Mouse (Mus musculus): Measurements from ENCODE around the gene Snx3. TPM values are rescaled to one million over a fixed set of nuclear protein-coding genes. Genes with fewer than 3 reads are reported as not detected.

Snx3 gene
- 286 and 292 TPM in 2 replicates for polyA plus RNA-seq (2014; fragmentation: Nextera tagmentation; extraction: Ambion mirVana)

- Histone ChIP-seq H3K27ac (ENCODE audit: low read depth, low read length) (peak within 1 kb of the TSS; percentile 98), H3K9me3 (ENCODE audit: control insufficient read depth, low read length) (no peaks in the 10 kb centered on the region), H3K27me3 (ENCODE audit: control insufficient read depth, insufficient read depth, low read length) (no peaks in the 10 kb centered on the region), H3K4me1 (ENCODE audit: control insufficient read depth, insufficient read depth, low read length) (0 out of 2 replicates have a peak, but pooled peaks cover 3% of the 10 kb centered on the region), H3K36me3 (ENCODE audit: control insufficient read depth, insufficient read depth, low read length) (no peaks in the 10 kb centered on the region), H3K4me2 (ENCODE audit: low read depth, low read length) (peak within 1 kb of the TSS; percentile 67), H3K9ac (replicated peaks; ENCODE audit: low read depth, low read length) (peak within 1 kb of the TSS; percentile 97), H3K4me3 (ENCODE audit: low read depth, low read length) (peak within 1 kb of the TSS; percentile 96)
- WGBS, result under 1% methylated on average over 55 of the region's 68 CpGs
- peak; percentile 95 for ATAC-seq (ENCODE audit: low read depth)
Measured at GRCm38 (mm10) chr10:42501775-42502348, at the start of gene Snx3. Snx3 (plus strand) TSS chr10:42502030.

- no peaks in the 10 kb centered on the region for H3K4me1 ChIP-seq (ENCODE audit: control insufficient read depth, insufficient read depth, low read length)
- H3K9me3 ChIP-seq (ENCODE audit: control insufficient read depth, low read length), result peaks cover 5% of the 10 kb centered on the region; the same call in 1 of the 2 replicates
- H3K27me3 ChIP-seq (ENCODE audit: control insufficient read depth, insufficient read depth, low read length), result no peaks in the 10 kb centered on the region
- no peak overlapping the region for H3K9ac ChIP-seq (replicated peaks; ENCODE audit: low read depth, low read length)
- H3K27ac ChIP-seq (ENCODE audit: low read depth, low read length), result no peak overlapping the region
- no peaks in the 10 kb centered on the region for H3K36me3 ChIP-seq (ENCODE audit: control insufficient read depth, insufficient read depth, low read length)
- WGBS, result 78% methylated on average over 11 of the region's 11 CpGs
- H3K4me2 ChIP-seq (ENCODE audit: low read depth, low read length), result no peak overlapping the region
- ATAC-seq (ENCODE audit: low read depth), result no peak
- H3K4me3 ChIP-seq (ENCODE audit: low read depth, low read length), result no peak overlapping the region
Measured at GRCm38 (mm10) chr10:42454266-42454665, 47.6 kb upstream of the Snx3 start.

GRCm38 (mm10) chr10:42454690-42455089 lies 47.1 kb upstream of the Snx3 start:
- Histone ChIP-seq H3K4me2 (ENCODE audit: low read depth, low read length) (no peak overlapping the region), H3K4me1 (ENCODE audit: control insufficient read depth, insufficient read depth, low read length) (no peaks in the 10 kb centered on the region), H3K9ac (replicated peaks; ENCODE audit: low read depth, low read length) (no peak overlapping the region), H3K9me3 (ENCODE audit: control insufficient read depth, low read length) (peaks cover 6% of the 10 kb centered on the region; the same call in 1 of the 2 replicates), H3K27ac (ENCODE audit: low read depth, low read length) (no peak overlapping the region), H3K4me3 (ENCODE audit: low read depth, low read length) (no peak overlapping the region), H3K27me3 (ENCODE audit: control insufficient read depth, insufficient read depth, low read length) (no peaks in the 10 kb centered on the region), H3K36me3 (ENCODE audit: control insufficient read depth, insufficient read depth, low read length) (no peaks in the 10 kb centered on the region)
- WGBS, result 89% methylated on average over 6 of the region's 6 CpGs
- no peak for ATAC-seq (ENCODE audit: low read depth)

GRCm38 (mm10) chr10:42455981-42456380 lies 45.8 kb upstream of the Snx3 start:
- H3K4me2 ChIP-seq (ENCODE audit: low read depth, low read length), result no peak overlapping the region
- H3K9ac ChIP-seq (replicated peaks; ENCODE audit: low read depth, low read length), result no peak overlapping the region
- H3K36me3 ChIP-seq (ENCODE audit: control insufficient read depth, insufficient read depth, low read length), result no peaks in the 10 kb centered on the region
- H3K4me3 ChIP-seq (ENCODE audit: low read depth, low read length), result no peak overlapping the region
- H3K27me3 ChIP-seq (ENCODE audit: control insufficient read depth, insufficient read depth, low read length), result no peaks in the 10 kb centered on the region
- WGBS, result 79% methylated on average over 5 of the region's 5 CpGs
- peaks cover 6% of the 10 kb centered on the region; the same call in 1 of the 2 replicates for H3K9me3 ChIP-seq (ENCODE audit: control insufficient read depth, low read length)
- H3K4me1 ChIP-seq (ENCODE audit: control insufficient read depth, insufficient read depth, low read length), result no peaks in the 10 kb centered on the region
- no peak for ATAC-seq (ENCODE audit: low read depth)
- H3K27ac ChIP-seq (ENCODE audit: low read depth, low read length), result no peak overlapping the region

GRCm38 (mm10) chr10:42457557-42458191 lies 44.2 kb upstream of the Snx3 start:
- Histone ChIP-seq H3K36me3 (ENCODE audit: control insufficient read depth, insufficient read depth, low read length) (no peaks in the 10 kb centered on the region), H3K9ac (replicated peaks; ENCODE audit: low read depth, low read length) (no peak overlapping the region), H3K27me3 (ENCODE audit: control insufficient read depth, insufficient read depth, low read length) (no peaks in the 10 kb centered on the region), H3K9me3 (ENCODE audit: control insufficient read depth, low read length) (peaks cover 6% of the 10 kb centered on the region; the same call in 1 of the 2 replicates), H3K4me3 (ENCODE audit: low read depth, low read length) (no peak overlapping the region), H3K4me1 (ENCODE audit: control insufficient read depth, insufficient read depth, low read length) (no peaks in the 10 kb centered on the region), H3K4me2 (ENCODE audit: low read depth, low read length) (no peak overlapping the region), H3K27ac (ENCODE audit: low read depth, low read length) (no peak overlapping the region)
- WGBS, result 87% methylated on average over 9 of the region's 9 CpGs
- no peak for ATAC-seq (ENCODE audit: low read depth)

- Histone ChIP-seq H3K27ac (ENCODE audit: low read depth, low read length) (no peak overlapping the region), H3K4me3 (ENCODE audit: low read depth, low read length) (no peak overlapping the region), H3K36me3 (ENCODE audit: control insufficient read depth, insufficient read depth, low read length) (no peaks in the 10 kb centered on the region), H3K27me3 (ENCODE audit: control insufficient read depth, insufficient read depth, low read length) (no peaks in the 10 kb centered on the region), H3K9ac (replicated peaks; ENCODE audit: low read depth, low read length) (no peak overlapping the region), H3K4me1 (ENCODE audit: control insufficient read depth, insufficient read depth, low read length) (no peaks in the 10 kb centered on the region), H3K4me2 (ENCODE audit: low read depth, low read length) (no peak overlapping the region), H3K9me3 (ENCODE audit: control insufficient read depth, low read length) (peaks cover 2% of the 10 kb centered on the region; the same call in 1 of the 2 replicates)
- no peak for ATAC-seq (ENCODE audit: low read depth)
- WGBS, result 28% methylated on average over 5 of the region's 5 CpGs
Measured at GRCm38 (mm10) chr10:42464224-42464623, 37.6 kb upstream of the Snx3 start.

- Histone ChIP-seq H3K4me2 (ENCODE audit: low read depth, low read length) (no peak overlapping the region), H3K27me3 (ENCODE audit: control insufficient read depth, insufficient read depth, low read length) (no peaks in the 10 kb centered on the region), H3K4me3 (ENCODE audit: low read depth, low read length) (no peak overlapping the region), H3K9me3 (ENCODE audit: control insufficient read depth, low read length) (no peaks in the 10 kb centered on the region), H3K9ac (replicated peaks; ENCODE audit: low read depth, low read length) (no peak overlapping the region), H3K36me3 (ENCODE audit: control insufficient read depth, insufficient read depth, low read length) (no peaks in the 10 kb centered on the region), H3K27ac (ENCODE audit: low read depth, low read length) (no peak overlapping the region), H3K4me1 (ENCODE audit: control insufficient read depth, insufficient read depth, low read length) (no peaks in the 10 kb centered on the region)
- 77% methylated on average over 14 of the region's 14 CpGs for WGBS
- ATAC-seq (ENCODE audit: low read depth), result no peak
Measured at GRCm38 (mm10) chr10:42464805-42465204, 37.0 kb upstream of the Snx3 start.

- H3K9me3 ChIP-seq (ENCODE audit: control insufficient read depth, low read length), result no peaks in the 10 kb centered on the region
- H3K36me3 ChIP-seq (ENCODE audit: control insufficient read depth, insufficient read depth, low read length), result no peaks in the 10 kb centered on the region
- no peaks in the 10 kb centered on the region for H3K27me3 ChIP-seq (ENCODE audit: control insufficient read depth, insufficient read depth, low read length)
- no peak overlapping the region for H3K4me2 ChIP-seq (ENCODE audit: low read depth, low read length)
- no peak overlapping the region for H3K9ac ChIP-seq (replicated peaks; ENCODE audit: low read depth, low read length)
- no peak overlapping the region for H3K27ac ChIP-seq (ENCODE audit: low read depth, low read length)
- no peak for ATAC-seq (ENCODE audit: low read depth)
- WGBS, result 88% methylated on average over 6 of the region's 6 CpGs
- H3K4me1 ChIP-seq (ENCODE audit: control insufficient read depth, insufficient read depth, low read length), result no peaks in the 10 kb centered on the region; the same call in 1 of the 2 replicates
- no peak overlapping the region for H3K4me3 ChIP-seq (ENCODE audit: low read depth, low read length)
Measured at GRCm38 (mm10) chr10:42474946-42475514, 26.8 kb upstream of the Snx3 start.
